Mouse (Mus musculus): ENCODE data around the gene Sdha.
A peak's percentile ranks its signal among the peaks of the same experiment; 100 is the strongest.

Sdha gene

GRCm38 (mm10) chr13:74302050-74303037 lies 47.7 kb downstream of the Sdha start:
- DNase-seq (ENCODE audit: extremely low read depth, insufficient read length, low spot score), result no peak

DNA sequence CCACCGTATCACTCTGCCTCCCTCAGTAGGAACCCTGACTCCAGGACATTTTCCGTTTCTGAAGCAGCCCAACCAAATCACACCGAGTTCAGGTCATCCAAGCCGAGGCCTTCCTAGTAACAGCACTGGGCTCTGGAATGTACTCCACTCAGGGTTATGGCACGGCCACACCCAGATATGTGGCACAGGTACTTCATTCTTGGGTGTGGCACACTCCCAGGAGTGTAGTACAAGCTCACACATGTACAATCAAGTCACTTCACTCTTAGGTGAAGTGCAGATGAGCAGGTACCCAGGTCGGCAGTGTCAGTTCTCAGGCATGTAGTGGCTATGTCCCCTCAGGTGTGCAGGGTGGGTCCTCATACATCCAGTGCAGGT lies 48.5 kb downstream of the Sdha start:
- DNase-seq (ENCODE audit: extremely low read depth, insufficient read length, low spot score), result no peak

- peak; percentile 16 for DNase-seq (ENCODE audit: extremely low read depth, insufficient read length, low spot score)
Measured at GRCm38 (mm10) chr13:74300925-74301606, 49.0 kb downstream of the Sdha start.

DNA sequence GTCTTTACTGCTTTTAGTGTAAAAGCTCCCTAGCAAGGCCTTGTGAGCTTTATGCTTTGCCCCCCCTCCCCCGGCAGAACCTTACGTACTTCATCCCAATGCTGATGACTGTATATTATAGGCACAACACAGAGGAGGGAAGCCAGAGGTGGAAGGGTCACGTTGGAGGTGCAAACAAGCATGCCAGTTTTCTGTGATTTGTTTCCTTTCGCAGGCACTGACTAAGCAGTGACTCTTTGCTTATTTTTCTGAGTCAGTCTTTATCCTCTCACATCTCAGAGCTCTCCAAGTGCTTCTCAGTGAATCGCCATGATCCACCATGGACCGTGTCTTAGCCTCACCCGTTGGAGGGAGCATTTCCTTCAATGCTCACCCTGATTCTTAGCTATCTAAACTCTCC lies 53.7 kb downstream of the Sdha start:
- DNase-seq (ENCODE audit: extremely low read depth, insufficient read length, low spot score), result peak; percentile 8

DNA sequence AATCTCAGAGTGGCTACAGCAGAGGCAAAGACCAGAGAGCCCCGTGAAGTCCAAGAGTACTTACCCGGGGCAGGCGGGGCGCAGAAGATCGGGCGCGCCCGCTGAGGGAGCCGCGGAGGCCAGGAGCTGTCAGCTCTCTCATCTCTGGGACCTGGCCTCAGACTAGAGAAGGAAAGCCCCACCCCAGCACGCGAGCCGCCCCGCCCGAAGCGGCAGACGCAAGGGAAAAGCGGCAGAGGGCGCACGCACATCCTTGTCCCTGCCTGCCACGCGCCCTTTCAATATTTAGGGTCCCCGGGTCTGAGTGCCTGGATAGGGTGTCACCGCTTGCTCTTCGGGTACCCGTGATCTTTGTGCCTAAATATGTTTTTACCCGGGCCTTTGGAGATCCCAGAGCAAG lies 57.9 kb downstream of the Sdha start, which contains the start of gene Ahrr:
Gene Ahrr, minus strand, starts transcription at position 165 of the 400 bp plus-strand sequence.
- peak; percentile 54 for DNase-seq (ENCODE audit: extremely low read depth, insufficient read length, low spot score)

DNA sequence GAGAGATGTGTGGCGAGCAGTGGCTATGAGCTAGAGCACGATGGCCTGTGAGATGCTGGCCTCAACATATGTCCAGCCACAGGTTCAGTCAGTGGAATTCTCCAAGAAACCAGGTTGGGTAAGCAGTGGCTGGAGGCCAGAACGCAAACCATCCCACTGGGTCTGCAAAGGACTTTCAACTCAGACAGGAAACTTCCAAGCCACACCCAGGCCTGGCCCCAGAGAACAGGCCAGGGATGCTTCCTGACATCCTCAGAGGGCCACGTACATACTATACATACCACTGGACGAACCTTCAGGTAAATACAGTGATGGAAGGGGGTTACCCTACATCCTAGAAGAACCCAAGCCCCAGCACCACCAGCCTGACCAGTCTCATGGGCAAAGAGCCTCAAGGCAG lies 60.4 kb downstream of the Sdha start:
- no peak for DNase-seq (ENCODE audit: extremely low read depth, insufficient read length, low spot score)

DNA sequence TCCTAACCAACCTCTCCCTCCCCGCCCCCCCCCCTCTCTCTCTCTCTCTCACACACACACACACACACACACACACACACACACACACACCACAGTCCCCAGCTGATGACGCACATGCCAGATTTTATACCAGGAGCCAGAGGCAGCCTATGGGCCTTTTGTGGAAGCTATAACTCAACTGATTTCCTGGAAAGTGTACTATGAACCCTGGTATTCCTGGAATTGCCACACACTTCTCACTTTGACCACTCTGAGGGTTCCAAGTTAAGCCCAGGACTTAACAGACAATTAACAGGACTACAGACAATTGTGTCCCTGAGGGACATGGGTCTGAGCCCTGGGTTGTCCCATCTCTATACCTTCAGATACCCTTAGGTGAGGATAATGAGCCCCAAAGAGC lies 67.8 kb downstream of the Sdha start:
- DNase-seq (ENCODE audit: extremely low read depth, insufficient read length, low spot score), result no peak

DNA sequence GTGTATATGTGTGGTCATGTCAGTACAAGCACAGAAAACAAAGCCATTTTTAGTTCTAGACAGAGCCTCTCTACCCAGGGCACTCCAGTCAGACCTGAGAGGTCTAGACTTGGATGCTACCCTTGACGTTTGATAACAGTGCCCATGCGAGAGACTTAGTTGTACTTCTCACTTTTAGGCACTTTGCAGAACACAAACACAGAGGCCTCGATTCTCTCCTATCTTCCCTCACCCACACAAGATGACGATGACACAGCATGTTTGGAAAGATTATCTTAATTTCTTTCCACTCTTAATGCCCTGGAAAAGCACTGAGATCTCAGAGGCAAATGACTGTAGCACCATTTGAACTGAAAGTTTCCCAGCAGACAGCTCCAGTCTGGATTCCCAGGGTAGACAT lies 74.4 kb downstream of the Sdha start:
- no peak for DNase-seq (ENCODE audit: extremely low read depth, insufficient read length, low spot score)

Measured in 3134 (cell line).